Mouse (Mus musculus) left cerebral cortex, postnatal 14 days (tissue): Measurements from ENCODE around the gene Nckap5. TPM values are rescaled to one million over a fixed set of nuclear protein-coding genes. Genes with fewer than 3 reads are reported as not detected.

ENCODE experiments used
- DNase-seq, 2 experiments: peaks; one replicate each; pipeline ENCODE4 v3.0.0; 2021 to 2022; ENCODE audit warnings: low spot score in 2 of 2, mixed read lengths in 1 of 2
- intact Hi-C: fragments of 180-260 bp; cut with DNase I; formaldehyde crosslinking; loops from one replicate; pipeline ENCODE4 v1.15.1; 2025
- total RNA-seq, 2 experiments: library from RNA; stranded (reverse); gene quantifications; 2 replicates each; pipeline ENCODE4 v1.2.3; 2021

Gene Nckap5
- total RNA-seq, 2 experiments from 2014 or later: 6.6 to 8.0 TPM

- no peak for DNase-seq
- intact Hi-C loops: loop anchor here (10.0 kb wide), 1 partner anchor 271 kb away; no protein-coding TSS in a partner anchor
Measured at GRCm38 (mm10) chr1:126725628-126726367, 104.8 kb downstream of the Nckap5 start.

GRCm38 (mm10) chr1:126721917-126722316, 108.7 kb downstream of the Nckap5 start:
- no peak for DNase-seq
- intact Hi-C loops: loop anchor here (10.0 kb wide), 1 partner anchor 267 kb away; no protein-coding TSS in a partner anchor

GRCm38 (mm10) chr1:126719733-126720348, 110.8 kb downstream of the Nckap5 start:
- intact Hi-C loops: loop anchor here (10.0 kb wide), 1 partner anchor 265 kb away; no protein-coding TSS in a partner anchor
- DNase-seq: no peak

GRCm38 (mm10) chr1:126706611-126707010, 124.0 kb downstream of the Nckap5 start:
- intact Hi-C loops: no loop called here
- DNase-seq: no peak

GRCm38 (mm10) chr1:126700978-126701320, 129.7 kb downstream of the Nckap5 start:
- intact Hi-C loops: no loop called here
- DNase-seq: no peak

GRCm38 (mm10) chr1:126700063-126700977, 130.3 kb downstream of the Nckap5 start:
- no peak for DNase-seq

GRCm38 (mm10) chr1:126693585-126693984, 137.0 kb downstream of the Nckap5 start:
- DNase-seq: no peak
- intact Hi-C loops: no loop called here

More at GRCm38 (mm10) chr1:126700063-126700977, 130.3 kb downstream of the Nckap5 start:
- intact Hi-C loops: no loop called here

GRCm38 (mm10) chr1:126688593-126688992, 142.0 kb downstream of the Nckap5 start:
- DNase-seq: peak; percentile 34 to 44
- intact Hi-C loops: no loop called here

- intact Hi-C loops: no loop called here
- DNase-seq: peak; percentile 12 to 39
Measured at GRCm38 (mm10) chr1:126686678-126687077, 143.9 kb downstream of the Nckap5 start.

GRCm38 (mm10) chr1:126683621-126684445, 146.8 kb downstream of the Nckap5 start:
- intact Hi-C loops: no loop called here
- DNase-seq: peak; percentile 41 to 72

- intact Hi-C loops: no loop called here
Measured at GRCm38 (mm10) chr1:126681773-126682172, 148.8 kb downstream of the Nckap5 start.

GRCm38 (mm10) chr1:126679348-126679747, 151.3 kb downstream of the Nckap5 start:
- intact Hi-C loops: no loop called here
- no peak for DNase-seq

More at GRCm38 (mm10) chr1:126681773-126682172, 148.8 kb downstream of the Nckap5 start:
- peak in 1 of 2 experiments; percentile 19 for DNase-seq

- DNase-seq: no peak
- intact Hi-C loops: no loop called here
Measured at GRCm38 (mm10) chr1:126677280-126677679, 153.3 kb downstream of the Nckap5 start.

GRCm38 (mm10) chr1:126676769-126677168, 153.8 kb downstream of the Nckap5 start:
- DNase-seq: no peak
- intact Hi-C loops: no loop called here

GRCm38 (mm10) chr1:126675142-126675541, 155.5 kb downstream of the Nckap5 start:
- intact Hi-C loops: no loop called here
- DNase-seq: no peak

GRCm38 (mm10) chr1:126673238-126673637, 157.4 kb downstream of the Nckap5 start:
- intact Hi-C loops: no loop called here
- no peak for DNase-seq

GRCm38 (mm10) chr1:126670507-126670906, 160.1 kb downstream of the Nckap5 start:
- no peak for DNase-seq
- intact Hi-C loops: no loop called here

GRCm38 (mm10) chr1:126660098-126660999, 170.2 kb downstream of the Nckap5 start:
- DNase-seq: peak in 1 of 2 experiments; percentile 18
- intact Hi-C loops: no loop called here
